Mouse (Mus musculus) bone marrow, adult 2 months (tissue): Measurements from ENCODE around the gene Gmds.

ENCODE experiments used
- CTCF ChIP-seq: fragments of 200-500 bp; IDR thresholded peaks from 2 replicates; pipeline ENCODE4 v1.5.1; 2011; ENCODE audit warnings: low read length, control low read depth; ENCODE audit not compliant: control insufficient read depth, insufficient read depth
- POLR2A ChIP-seq: fragments of 200-500 bp; IDR thresholded peaks from 2 replicates; pipeline ENCODE4 v1.6.1; 2011; ENCODE audit warnings: low read depth, mild to moderate bottlenecking, control low read depth, low read length, borderline replicate concordance; ENCODE audit not compliant: control insufficient read depth

DNA sequence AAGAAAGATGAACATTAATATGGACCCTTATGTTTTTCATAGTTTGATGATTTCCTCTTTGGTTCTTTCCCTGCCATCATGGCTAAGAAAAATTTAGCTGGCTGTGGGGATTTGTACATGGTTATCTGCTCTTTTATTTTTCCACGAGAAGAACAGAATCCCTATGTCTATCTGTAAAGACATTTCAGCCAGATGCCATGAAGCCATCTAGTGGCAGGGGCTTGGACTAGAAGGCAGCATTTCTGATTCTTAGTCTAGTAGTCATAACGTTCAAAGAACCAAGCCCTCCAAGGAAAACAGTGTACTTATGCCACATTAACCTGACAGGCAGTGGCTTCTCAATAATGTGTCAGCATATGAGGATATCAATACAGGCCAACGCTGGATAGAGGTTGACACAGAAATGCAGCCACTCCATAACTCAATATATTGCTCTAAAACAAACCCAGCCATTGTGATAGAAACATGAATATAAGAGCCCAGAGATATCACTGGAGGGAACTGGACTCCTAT, 510.7 kb downstream of the Gmds start:
- TF ChIP-seq CTCF, result no peak
- no peak for TF ChIP-seq POLR2A
